Mouse (Mus musculus): ENCODE results near the gene Adssl1. TPM values are rescaled to one million over a fixed set of nuclear protein-coding genes. Genes with fewer than 3 reads are reported as not detected.
A peak's percentile ranks its signal among the peaks of the same experiment; 100 is the strongest.

The Adssl1 gene
- polyA plus RNA-seq, 1 experiment from 2014 or later: 11.6 TPM

GRCm38 (mm10) chr12:112616668-112617067 is 3.2 kb upstream of the Adssl1 start:
- H3K36me3 ChIP-seq: peaks cover 5% of the 10 kb centered on the region; the same call in 1 of the 2 replicates
- no peak overlapping the region for H3K4me3 ChIP-seq (replicated peaks)
- H3K4me1 ChIP-seq: peaks cover 35% of the 10 kb centered on the region
- H3K9ac ChIP-seq: no peak overlapping the region
- no peak overlapping the region for H3K4me2 ChIP-seq
- 46% methylated on average over 9 of the region's 9 CpGs for WGBS
- no peak for ATAC-seq (replicated peaks; ENCODE audit: low FRiP score)
- H3K9me3 ChIP-seq (replicated peaks): no peaks in the 10 kb centered on the region
- no peak overlapping the region for H3K27ac ChIP-seq
- H3K27me3 ChIP-seq: peaks cover 29% of the 10 kb centered on the region

DNA sequence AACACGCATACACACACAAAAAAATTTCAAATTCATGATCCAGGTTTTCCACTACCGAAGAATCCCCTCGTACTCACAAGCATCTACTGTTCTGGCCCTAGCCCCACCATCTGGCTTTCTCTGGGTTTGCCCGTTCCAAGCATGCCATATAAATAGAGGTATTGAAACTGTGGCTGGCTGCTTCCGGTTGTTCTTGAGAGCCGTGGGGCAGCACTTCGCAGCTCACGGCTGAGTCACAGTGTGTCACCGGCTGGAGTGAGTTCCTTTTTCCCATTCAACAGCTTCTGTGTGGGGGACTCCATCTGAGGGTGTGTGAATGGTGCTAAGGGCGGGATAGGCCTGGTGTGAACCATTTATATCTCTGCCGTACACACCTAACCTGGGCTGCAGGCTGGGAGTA is 2.7 kb upstream of the Adssl1 start:
- H3K4me3 ChIP-seq (replicated peaks): no peak overlapping the region
- no peak overlapping the region for H3K27ac ChIP-seq
- no peaks in the 10 kb centered on the region for H3K9me3 ChIP-seq (replicated peaks)
- no peak overlapping the region for H3K4me2 ChIP-seq
- no peak for ATAC-seq (replicated peaks; ENCODE audit: low FRiP score)
- WGBS: 85% methylated on average over 11 of the region's 11 CpGs
- 0 out of 2 replicates have a peak, but pooled peaks cover under 1% of the 10 kb centered on the region for H3K36me3 ChIP-seq
- peaks cover 33% of the 10 kb centered on the region for H3K27me3 ChIP-seq
- peaks cover 35% of the 10 kb centered on the region for H3K4me1 ChIP-seq
- no peak overlapping the region for H3K9ac ChIP-seq

DNA sequence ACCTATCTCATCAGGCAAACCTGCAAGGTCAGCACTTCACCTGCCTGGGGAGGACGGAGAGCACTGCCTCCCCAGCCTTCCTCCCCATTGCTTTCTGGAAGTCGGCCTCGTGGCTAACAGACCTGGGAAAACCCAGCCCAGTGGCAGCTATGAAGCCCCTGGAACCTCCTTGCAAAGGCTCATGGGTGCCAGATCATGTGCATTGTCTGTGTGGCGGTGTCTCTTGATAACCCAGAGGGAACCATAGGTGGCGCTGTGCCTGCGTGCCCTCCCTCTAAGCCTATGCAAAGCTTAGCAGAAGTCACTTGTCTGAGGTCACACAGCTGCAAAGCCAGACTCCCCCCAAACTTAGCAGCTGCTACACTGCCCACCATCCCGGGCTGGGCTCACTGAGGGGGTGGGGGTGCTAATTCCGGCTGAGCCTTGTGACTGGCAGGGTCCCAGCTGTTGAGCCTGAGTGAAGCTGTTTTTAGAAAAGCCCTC is 1.9 kb upstream of the Adssl1 start:
- 22% methylated on average over 8 of the region's 8 CpGs for WGBS
- Histone ChIP-seq H3K9ac (no peak overlapping the region), H3K27ac (peak overlapping the region; percentile 14; the same call in 1 of the 2 replicates)

GRCm38 (mm10) chr12:112618981-112619685 is 712 bp upstream of the Adssl1 start:
- peak; percentile 17 for ATAC-seq (replicated peaks; ENCODE audit: low FRiP score)
- Histone ChIP-seq H3K4me1 (peaks cover 41% of the 10 kb centered on the region), H3K9me3 (replicated peaks) (no peaks in the 10 kb centered on the region), H3K27ac (peak overlapping the region; percentile 29; the same call in 1 of the 2 replicates), H3K36me3 (no peaks in the 10 kb centered on the region), H3K4me2 (peak overlapping the region; percentile 99), H3K9ac (no peak overlapping the region), H3K4me3 (replicated peaks) (peak overlapping the region; percentile 54), H3K27me3 (peaks cover 40% of the 10 kb centered on the region)
- 18% methylated on average over 13 of the region's 13 CpGs for WGBS

More for the DNA sequence above, 1.9 kb upstream of the Adssl1 start:
- Histone ChIP-seq H3K4me1 (peaks cover 35% of the 10 kb centered on the region), H3K4me2 (no peak overlapping the region), H3K9me3 (replicated peaks) (no peaks in the 10 kb centered on the region), H3K36me3 (no peaks in the 10 kb centered on the region), H3K27me3 (peaks cover 37% of the 10 kb centered on the region), H3K4me3 (replicated peaks) (no peak overlapping the region)
- ATAC-seq (replicated peaks; ENCODE audit: low FRiP score): peak; percentile 22

- no peaks in the 10 kb centered on the region for H3K9me3 ChIP-seq (replicated peaks)
- H3K4me1 ChIP-seq: peaks cover 43% of the 10 kb centered on the region
- H3K4me3 ChIP-seq (replicated peaks): peak overlapping the region; percentile 54
- 12% methylated on average over 16 of the region's 16 CpGs for WGBS
- H3K9ac ChIP-seq: peak overlapping the region; percentile 66
- peaks cover 40% of the 10 kb centered on the region for H3K27me3 ChIP-seq
- H3K4me2 ChIP-seq: peak overlapping the region; percentile 99
- peak; percentile 9; the same call in 1 of the 2 replicates for ATAC-seq (replicated peaks; ENCODE audit: low FRiP score)
- H3K36me3 ChIP-seq: no peaks in the 10 kb centered on the region
- H3K27ac ChIP-seq: no peak overlapping the region
Observed at GRCm38 (mm10) chr12:112620354-112621061, 663 bp downstream of the Adssl1 start.

DNA sequence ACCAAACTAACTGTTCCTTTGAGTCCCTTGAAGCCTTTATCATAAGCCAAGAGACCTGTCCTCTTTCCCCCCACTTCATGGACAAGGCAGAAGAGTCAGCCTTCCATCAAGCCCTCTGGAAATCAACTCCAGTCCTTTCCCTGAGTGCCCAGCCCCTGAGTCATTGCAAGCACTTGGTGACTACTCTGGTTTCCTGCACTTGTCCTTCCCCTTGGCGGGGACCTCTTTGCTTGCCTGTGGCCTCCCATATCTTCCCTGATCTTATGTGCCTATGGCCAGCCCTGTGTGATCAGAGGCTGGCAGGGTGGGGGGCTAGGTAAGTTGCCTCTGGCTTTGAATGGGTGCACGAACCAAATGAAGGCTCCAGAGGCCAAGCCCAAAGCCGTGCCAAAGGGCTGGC is 2.1 kb downstream of the Adssl1 start:
- Histone ChIP-seq H3K4me3 (replicated peaks) (no peak overlapping the region), H3K9me3 (replicated peaks) (no peaks in the 10 kb centered on the region), H3K9ac (no peak overlapping the region), H3K27me3 (peaks cover 40% of the 10 kb centered on the region), H3K4me1 (peaks cover 43% of the 10 kb centered on the region), H3K36me3 (no peaks in the 10 kb centered on the region), H3K27ac (no peak overlapping the region), H3K4me2 (no peak overlapping the region)
- 80% methylated on average over 3 of the region's 3 CpGs for WGBS
- ATAC-seq (replicated peaks; ENCODE audit: low FRiP score): no peak

DNA sequence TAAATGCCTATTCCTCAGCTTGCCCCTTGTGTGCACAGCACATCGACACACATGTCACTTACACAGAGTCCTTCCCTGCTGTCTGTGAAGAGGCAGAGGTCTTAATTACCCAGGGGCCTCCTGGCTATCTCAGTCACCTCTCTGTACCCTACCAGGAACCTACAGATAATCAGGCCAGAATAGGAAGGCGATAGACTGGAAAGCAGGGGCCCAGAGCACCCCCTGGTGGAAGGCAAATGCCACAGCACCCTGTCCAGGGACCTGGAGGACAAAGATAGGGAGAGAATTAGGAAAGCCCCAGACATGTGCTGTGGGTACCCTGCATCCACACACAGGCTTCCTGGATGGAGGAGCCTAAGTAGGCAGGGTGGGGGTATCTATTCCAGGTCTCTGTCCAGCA is 3.9 kb downstream of the Adssl1 start:
- no peaks in the 10 kb centered on the region for H3K9me3 ChIP-seq (replicated peaks)
- no peak for ATAC-seq (replicated peaks; ENCODE audit: low FRiP score)
- no peak overlapping the region for H3K27ac ChIP-seq
- peaks cover 34% of the 10 kb centered on the region for H3K27me3 ChIP-seq
- 18% methylated on average over 2 of the region's 2 CpGs for WGBS
- H3K4me1 ChIP-seq: peaks cover 41% of the 10 kb centered on the region
- H3K36me3 ChIP-seq: no peaks in the 10 kb centered on the region
- H3K4me2 ChIP-seq: no peak overlapping the region
- no peak overlapping the region for H3K4me3 ChIP-seq (replicated peaks)
- no peak overlapping the region for H3K9ac ChIP-seq

DNA sequence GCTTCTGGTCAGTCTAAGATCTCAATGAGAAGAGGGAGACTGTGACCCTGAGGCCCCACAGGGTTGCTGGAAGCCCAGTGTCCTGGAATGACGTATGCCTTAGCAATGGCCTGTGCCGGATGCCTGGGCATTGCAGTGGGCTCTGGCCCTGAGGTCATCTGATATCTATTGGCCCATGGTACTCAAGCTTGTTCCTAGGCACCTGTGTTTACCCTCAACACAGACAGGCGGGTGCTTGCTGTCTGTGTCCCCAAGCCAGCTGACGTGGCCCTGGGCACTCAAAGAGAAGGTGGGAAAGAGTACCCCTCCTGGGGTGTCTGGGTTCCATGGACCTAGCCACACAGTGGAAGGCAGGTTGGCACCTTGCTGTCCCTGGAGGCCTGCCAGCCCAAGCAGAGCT is 5.9 kb downstream of the Adssl1 start:
- Histone ChIP-seq H3K4me1 (peaks cover 34% of the 10 kb centered on the region), H3K27ac (no peak overlapping the region), H3K36me3 (no peaks in the 10 kb centered on the region), H3K27me3 (peaks cover 20% of the 10 kb centered on the region), H3K9me3 (replicated peaks) (no peaks in the 10 kb centered on the region), H3K4me3 (replicated peaks) (no peak overlapping the region), H3K9ac (no peak overlapping the region), H3K4me2 (no peak overlapping the region)
- 74% methylated on average over 4 of the region's 4 CpGs for WGBS
- no peak for ATAC-seq (replicated peaks; ENCODE audit: low FRiP score)

GRCm38 (mm10) chr12:112626455-112626854 is 6.6 kb downstream of the Adssl1 start:
- Histone ChIP-seq H3K9me3 (replicated peaks) (no peaks in the 10 kb centered on the region), H3K4me2 (no peak overlapping the region), H3K36me3 (no peaks in the 10 kb centered on the region), H3K9ac (no peak overlapping the region), H3K27ac (no peak overlapping the region), H3K4me1 (peaks cover 33% of the 10 kb centered on the region), H3K4me3 (replicated peaks) (no peak overlapping the region), H3K27me3 (peaks cover 13% of the 10 kb centered on the region)
- 74% methylated on average over 6 of the region's 6 CpGs for WGBS
- ATAC-seq (replicated peaks; ENCODE audit: low FRiP score): no peak

GRCm38 (mm10) chr12:112627097-112627881 is 7.4 kb downstream of the Adssl1 start:
- no peak for ATAC-seq (replicated peaks; ENCODE audit: low FRiP score)
- Histone ChIP-seq H3K36me3 (no peaks in the 10 kb centered on the region), H3K9ac (no peak overlapping the region), H3K9me3 (replicated peaks) (no peaks in the 10 kb centered on the region), H3K4me1 (peaks cover 42% of the 10 kb centered on the region), H3K4me2 (no peak overlapping the region), H3K27ac (no peak overlapping the region), H3K27me3 (peaks cover 6% of the 10 kb centered on the region; the same call in 1 of the 2 replicates), H3K4me3 (replicated peaks) (no peak overlapping the region)
- WGBS: 65% methylated on average over 7 of the region's 7 CpGs

- peak overlapping the region; percentile 56; the same call in 1 of the 2 replicates for H3K27ac ChIP-seq
- no peaks in the 10 kb centered on the region for H3K9me3 ChIP-seq (replicated peaks)
- no peak overlapping the region for H3K9ac ChIP-seq
- no peak; the same call in 1 of the 2 replicates for ATAC-seq (replicated peaks; ENCODE audit: low FRiP score)
- H3K36me3 ChIP-seq: no peaks in the 10 kb centered on the region
- WGBS: 78% methylated on average over 6 of the region's 6 CpGs
- no peak overlapping the region for H3K4me3 ChIP-seq (replicated peaks)
- H3K4me2 ChIP-seq: no peak overlapping the region
- peaks cover under 1% of the 10 kb centered on the region; the same call in 1 of the 2 replicates for H3K27me3 ChIP-seq
- peaks cover 48% of the 10 kb centered on the region for H3K4me1 ChIP-seq
Observed at GRCm38 (mm10) chr12:112628197-112628596, 8.4 kb downstream of the Adssl1 start.

All from kidney, embryonic 15.5 days (tissue).